8 mouse cellular contexts compared by ENCODE assay signal in genomic region chr15:31586519-31586918, GRCm38 (mm10). TPM values are rescaled to one million over a fixed set of nuclear protein-coding genes. Genes with fewer than 3 reads are reported as not detected.
DNase-seq lines count a peak whose midpoint lies in the region; ATAC-seq and TF ChIP-seq lines count a peak whose summit lies in the region.

No protein-coding gene starts in this region.

- H3K9me3 ChIP-seq in forebrain, embryonic 11.5 days (ENCODE audit: control insufficient read depth, low read length) = no peaks in the 10 kb centered on the region
- H3K9me3 ChIP-seq in liver, embryonic 16.5 days (replicated peaks; ENCODE audit: control insufficient read depth, low read length) = no peaks in the 10 kb centered on the region
- H3K9me3 ChIP-seq in neural tube, embryonic 13.5 days = no peaks in the 10 kb centered on the region
- H3K9me3 ChIP-seq in stomach, postnatal 0 days (ENCODE audit: control insufficient read depth, low read length) = no peaks in the 10 kb centered on the region

- H3K4me2 ChIP-seq in forebrain, embryonic 11.5 days (ENCODE audit: low read depth, low read length, severe bottlenecking) = no peak overlapping the region
- no peak overlapping the region for H3K4me2 ChIP-seq in liver, embryonic 16.5 days (ENCODE audit: low read depth, low read length)
- no peak overlapping the region for H3K4me2 ChIP-seq in neural tube, embryonic 13.5 days
- H3K4me2 ChIP-seq in stomach, postnatal 0 days (replicated peaks; ENCODE audit: low read depth) = no peak overlapping the region

- H3K9ac ChIP-seq in forebrain, embryonic 11.5 days (ENCODE audit: low read length) = no peak overlapping the region
- H3K9ac ChIP-seq in liver, embryonic 16.5 days (ENCODE audit: low read depth, low read length) = no peak overlapping the region
- H3K9ac ChIP-seq in neural tube, embryonic 13.5 days = no peak overlapping the region
- H3K9ac ChIP-seq in stomach, postnatal 0 days (ENCODE audit: low read length) = no peak overlapping the region

- no peak for TF ChIP-seq POLR2A in brain, embryonic 14.5 days (IDR thresholded peaks at IDR 0.05; ENCODE audit: borderline replicate concordance, extremely low read depth, insufficient read depth, insufficient read length, poor library complexity, severe bottlenecking)

- ATAC-seq in forebrain, embryonic 11.5 days (replicated peaks; ENCODE audit: low FRiP score) = peak; percentile 76
- peak; percentile 68 for ATAC-seq in liver, embryonic 16.5 days (ENCODE audit: low read depth)
- peak; percentile 57; the same call in 1 of the 2 replicates for ATAC-seq in neural tube, embryonic 13.5 days (ENCODE audit: low read depth)
- ATAC-seq in stomach, postnatal 0 days (ENCODE audit: low FRiP score, low TSS enrichment) = peak; percentile 58

- peak; percentile 76 for DNase-seq in CD4-positive helper T cell, adult 2 months (ENCODE audit: low read depth, low spot score)
- peak; percentile 91 for DNase-seq in brain, embryonic 14.5 days (ENCODE audit: low read depth)
- peak; percentile 93 for DNase-seq in forebrain, embryonic 11.5 days (ENCODE audit: low spot score)
- DNase-seq in heart, postnatal 10 days = peak; percentile 90 to 94
- DNase-seq in kidney, postnatal 36 days = peak; percentile 91 to 96
- peak; percentile 89 for DNase-seq in stomach, postnatal 0 days (ENCODE audit: low spot score)

- no peak overlapping the region for H3K4me3 ChIP-seq in forebrain, embryonic 11.5 days (ENCODE audit: low read depth, low read length)
- no peak overlapping the region for H3K4me3 ChIP-seq in liver, embryonic 16.5 days (ENCODE audit: low read depth, low read length)
- H3K4me3 ChIP-seq in neural tube, embryonic 13.5 days = no peak overlapping the region
- H3K4me3 ChIP-seq in stomach, postnatal 0 days (ENCODE audit: low read depth, low read length) = no peak overlapping the region

- H3K36me3 ChIP-seq in forebrain, embryonic 11.5 days (ENCODE audit: control insufficient read depth, insufficient read depth, low read length) = peaks cover 10% of the 10 kb centered on the region
- peaks cover 16% of the 10 kb centered on the region for H3K36me3 ChIP-seq in liver, embryonic 16.5 days (ENCODE audit: control insufficient read depth, insufficient read depth)
- H3K36me3 ChIP-seq in neural tube, embryonic 13.5 days = peaks cover 30% of the 10 kb centered on the region
- H3K36me3 ChIP-seq in stomach, postnatal 0 days (ENCODE audit: control insufficient read depth, insufficient read depth, low read length) = peaks cover 12% of the 10 kb centered on the region; the same call in 1 of the 2 replicates

- whole genome bisulfite sequencing in forebrain, embryonic 11.5 days = 5% methylated on average over 4 of the region's 4 CpGs
- 2% methylated on average over 4 of the region's 4 CpGs for WGBS in liver, embryonic 16.5 days (ENCODE audit: insufficient replicate concordance)
- WGBS in neural tube, embryonic 13.5 days = 7% methylated on average over 4 of the region's 4 CpGs
- 5% methylated on average over 4 of the region's 4 CpGs for WGBS in stomach, postnatal 0 days

- H3K27ac ChIP-seq in forebrain, embryonic 11.5 days (ENCODE audit: low read depth, low read length) = no peak overlapping the region
- no peak overlapping the region for H3K27ac ChIP-seq in liver, embryonic 16.5 days (ENCODE audit: low read length)
- no peak overlapping the region for H3K27ac ChIP-seq in neural tube, embryonic 13.5 days (replicated peaks)
- no peak overlapping the region for H3K27ac ChIP-seq in stomach, postnatal 0 days (replicated peaks)

- no peaks in the 10 kb centered on the region for H3K4me1 ChIP-seq in forebrain, embryonic 11.5 days (replicated peaks; ENCODE audit: control insufficient read depth, insufficient read depth, low read length)
- H3K4me1 ChIP-seq in liver, embryonic 16.5 days (ENCODE audit: control insufficient read depth, low read depth, low read length) = peaks cover 11% of the 10 kb centered on the region
- H3K4me1 ChIP-seq in neural tube, embryonic 13.5 days (replicated peaks) = no peaks in the 10 kb centered on the region; the same call in 1 of the 2 replicates
- H3K4me1 ChIP-seq in stomach, postnatal 0 days (replicated peaks; ENCODE audit: control insufficient read depth, insufficient read depth) = no peaks in the 10 kb centered on the region

- no peaks in the 10 kb centered on the region for H3K27me3 ChIP-seq in forebrain, embryonic 11.5 days (ENCODE audit: control insufficient read depth, insufficient read depth, low read length)
- H3K27me3 ChIP-seq in liver, embryonic 16.5 days (ENCODE audit: control insufficient read depth, insufficient read depth, low read depth, low read length) = no peaks in the 10 kb centered on the region
- no peaks in the 10 kb centered on the region for H3K27me3 ChIP-seq in neural tube, embryonic 13.5 days
- no peaks in the 10 kb centered on the region for H3K27me3 ChIP-seq in stomach, postnatal 0 days (ENCODE audit: control insufficient read depth, insufficient read depth, low read length)

- intact Hi-C loops in heart, postnatal 10 days (cut with DNase I) = loop anchor here (2.0 to 5.0 kb wide), 5 partner anchors 54 to 272 kb away; partner anchors contain the start of genes March6 and Ropn1l

- peak; percentile 98 for TF ChIP-seq CTCF in brain, embryonic 14.5 days (IDR thresholded peaks at IDR 0.05; ENCODE audit: borderline replicate concordance, extremely low read depth, insufficient read depth, insufficient read length)
- TF ChIP-seq CTCF in stomach, postnatal 0 days (IDR thresholded peaks at IDR 0.05; ENCODE audit: low read depth) = peak; percentile 99

- no peak for TF ChIP-seq EP300 in stomach, postnatal 0 days (optimal IDR thresholded peaks at IDR 0.05)

RNA-seq across cellular contexts. Expression of gene Cct5, which starts 15.1 kb away (rescaled TPM):
- 354 and 372 TPM in 2 replicates for polyA plus RNA-seq in brain, embryonic 14.5 days (2012; rRNA removed)
- polyA plus RNA-seq in forebrain, embryonic 11.5 days (2014; fragmentation: Nextera tagmentation; extraction: Ambion mirVana) = 695 and 710 TPM in 2 replicates
- 100 to 1,000 TPM; 176 to 187 TPM for total RNA-seq in heart, postnatal 10 days (2021)
- polyA plus RNA-seq in liver, embryonic 16.5 days (2015; fragmentation: Nextera tagmentation; extraction: Ambion mirVana) = 229 and 244 TPM in 2 replicates
- polyA plus RNA-seq in neural tube, embryonic 13.5 days (2015; fragmentation: Nextera tagmentation; extraction: Ambion mirVana) = 542 and 545 TPM in 2 replicates
- polyA plus RNA-seq in stomach, postnatal 0 days (2015; fragmentation: Nextera tagmentation; extraction: Ambion mirVana) = 247 and 248 TPM in 2 replicates

RNA-seq across cellular contexts. Expression of gene Fam173b, which starts 15.1 kb away (rescaled TPM):
- 13.4 and 14.9 TPM in 2 replicates for polyA plus RNA-seq in brain, embryonic 14.5 days (2012; rRNA removed)
- polyA plus RNA-seq in forebrain, embryonic 11.5 days (2014; fragmentation: Nextera tagmentation; extraction: Ambion mirVana) = 14.2 and 15.0 TPM in 2 replicates
- total RNA-seq in heart, postnatal 10 days (2021) = 10 to 100 TPM; 15.3 to 16.4 TPM
- polyA plus RNA-seq in liver, embryonic 16.5 days (2015; fragmentation: Nextera tagmentation; extraction: Ambion mirVana) = 7.1 TPM in 2 replicates
- polyA plus RNA-seq in neural tube, embryonic 13.5 days (2015; fragmentation: Nextera tagmentation; extraction: Ambion mirVana) = 10.8 and 11.0 TPM in 2 replicates
- polyA plus RNA-seq in stomach, postnatal 0 days (2015; fragmentation: Nextera tagmentation; extraction: Ambion mirVana) = 9.9 and 10.4 TPM in 2 replicates

RNA-seq across cellular contexts. Expression of gene Cmbl, which starts 21.3 kb away (rescaled TPM):
- polyA plus RNA-seq in brain, embryonic 14.5 days (2012; rRNA removed) = 5.3 and 7.4 TPM in 2 replicates
- 0.79 and 1.0 TPM in 2 replicates for polyA plus RNA-seq in forebrain, embryonic 11.5 days (2014; fragmentation: Nextera tagmentation; extraction: Ambion mirVana)
- 10 to 100 TPM; 24.8 to 26.4 TPM for total RNA-seq in heart, postnatal 10 days (2021)
- polyA plus RNA-seq in liver, embryonic 16.5 days (2015; fragmentation: Nextera tagmentation; extraction: Ambion mirVana) = 12.7 and 16.4 TPM in 2 replicates
- 3.1 and 4.0 TPM in 2 replicates for polyA plus RNA-seq in neural tube, embryonic 13.5 days (2015; fragmentation: Nextera tagmentation; extraction: Ambion mirVana)
- polyA plus RNA-seq in stomach, postnatal 0 days (2015; fragmentation: Nextera tagmentation; extraction: Ambion mirVana) = 37.8 and 38.2 TPM in 2 replicates

RNA-seq across cellular contexts. Expression of gene March6, which starts 55.7 kb away (rescaled TPM):
- polyA plus RNA-seq in brain, embryonic 14.5 days (2012; rRNA removed) = 72.7 and 109 TPM in 2 replicates
- polyA plus RNA-seq in forebrain, embryonic 11.5 days (2014; fragmentation: Nextera tagmentation; extraction: Ambion mirVana) = 62.6 and 69.6 TPM in 2 replicates
- 100 to 1,000 TPM; 100 to 109 TPM for total RNA-seq in heart, postnatal 10 days (2021)
- 15.8 TPM in 2 replicates for polyA plus RNA-seq in liver, embryonic 16.5 days (2015; fragmentation: Nextera tagmentation; extraction: Ambion mirVana)
- polyA plus RNA-seq in neural tube, embryonic 13.5 days (2015; fragmentation: Nextera tagmentation; extraction: Ambion mirVana) = 58.2 and 61.3 TPM in 2 replicates
- 12.6 and 12.9 TPM in 2 replicates for polyA plus RNA-seq in stomach, postnatal 0 days (2015; fragmentation: Nextera tagmentation; extraction: Ambion mirVana)
